Mouse (Mus musculus) cortical plate, adult 2 months (tissue): Measurements from ENCODE around the gene AC134908.4.

Experiments used
- CTCF ChIP-seq: fragments of 200-500 bp; IDR thresholded peaks from 2 replicates; pipeline ENCODE4 v1.5.1; 2011; ENCODE audit warnings: mild to moderate bottlenecking, control low read depth, low read length; ENCODE audit not compliant: insufficient read depth; ENCODE audit errors: extremely low read depth
- POLR2A ChIP-seq: fragments of 200-500 bp; IDR thresholded peaks from 2 replicates; pipeline ENCODE4 v1.6.1; 2011; ENCODE audit warnings: mild to moderate bottlenecking, low read length, control low read depth; ENCODE audit not compliant: insufficient read depth; ENCODE audit errors: extremely low read depth

DNA sequence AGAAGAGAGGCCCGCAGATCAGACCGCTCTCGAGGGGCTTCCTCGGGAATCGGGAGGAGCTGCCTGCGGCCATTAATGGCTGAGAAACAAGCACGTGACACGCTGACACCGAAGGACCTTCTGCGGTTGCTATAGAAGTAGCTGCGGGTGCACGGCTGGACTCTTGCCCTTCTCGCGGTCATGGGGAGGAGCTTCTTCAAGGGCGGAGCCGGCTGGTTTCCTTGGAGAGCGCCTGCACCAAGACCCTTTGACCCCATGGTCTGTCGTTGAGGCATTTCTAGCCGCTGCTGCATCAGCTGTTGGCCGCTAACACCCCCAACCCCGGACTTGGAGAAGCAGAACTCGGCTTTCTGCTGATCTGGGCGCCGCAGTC, 37.8 kb upstream of the AC134908.4 start, which contains the start of gene Stub1:
- TF ChIP-seq CTCF = no peak
- peak; percentile 24; the same call in 1 of the 2 replicates for TF ChIP-seq POLR2A
